Mouse (Mus musculus) adrenal gland, adult 2 months (tissue): ENCODE data around the gene Dnaic1. TPM values are rescaled to one million over a fixed set of nuclear protein-coding genes. Genes with fewer than 3 reads are reported as not detected.
A peak's percentile ranks its signal among the peaks of the same experiment; 100 is the strongest.
"Not testable (repeated sequence)": the region's sequence is repeated elsewhere in the genome, so short reads cannot be mapped to it uniquely, and the experiment has no call there.

Source experiments
- DNase-seq: peaks from one replicate; pipeline ENCODE4 v3.0.0; 2021
- polyA plus RNA-seq: library from polyadenylated mRNA; depleted of rRNA; stranded (reverse); fragments of >200 nt; gene quantifications from 2 replicates; pipeline ENCODE4 v1.2.3, GENCODE M21; 2012
- total RNA-seq, 2 experiments: library from RNA; stranded (reverse); gene quantifications; 2 replicates each; pipeline ENCODE4 v1.2.3; 2021

Gene Dnaic1
- total and polyA plus RNA-seq, 3 experiments: 0.43 to 0.46 TPM; not detected in 1

DNA sequence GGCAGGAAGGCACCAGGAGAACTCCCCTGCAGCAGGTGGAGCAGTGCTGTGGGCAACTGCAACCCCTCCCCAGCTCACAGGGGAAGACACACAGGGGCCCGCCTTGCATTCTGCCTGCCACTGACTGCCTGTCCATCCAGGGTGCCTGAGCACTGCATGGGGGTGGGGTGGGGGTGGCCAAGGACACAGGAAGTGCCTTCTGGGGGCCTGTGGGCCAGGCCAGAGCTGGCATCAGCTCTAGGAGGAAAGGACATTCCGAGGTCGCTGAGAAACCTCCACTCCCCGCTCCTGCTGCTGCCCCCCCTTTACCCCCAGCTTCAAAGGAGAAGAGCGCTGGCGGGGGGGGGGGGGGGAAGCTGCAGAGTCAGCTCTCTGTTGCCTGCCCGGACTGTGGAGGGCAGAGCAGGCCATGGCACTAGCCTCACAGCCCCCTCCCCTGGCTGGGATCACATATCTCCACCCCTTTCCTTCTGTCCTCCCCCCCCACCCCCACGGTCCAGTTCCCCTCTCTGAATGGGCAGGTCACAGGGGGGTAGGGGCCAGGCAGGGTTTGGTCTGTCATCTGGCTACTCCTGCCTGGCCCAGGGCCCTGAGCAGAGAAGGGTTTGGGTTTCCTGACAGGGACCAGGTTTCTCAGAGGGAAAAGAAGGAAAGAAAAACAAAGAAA, 95.6 kb downstream of the Dnaic1 start:
- DNase-seq: peak; percentile 72

DNA sequence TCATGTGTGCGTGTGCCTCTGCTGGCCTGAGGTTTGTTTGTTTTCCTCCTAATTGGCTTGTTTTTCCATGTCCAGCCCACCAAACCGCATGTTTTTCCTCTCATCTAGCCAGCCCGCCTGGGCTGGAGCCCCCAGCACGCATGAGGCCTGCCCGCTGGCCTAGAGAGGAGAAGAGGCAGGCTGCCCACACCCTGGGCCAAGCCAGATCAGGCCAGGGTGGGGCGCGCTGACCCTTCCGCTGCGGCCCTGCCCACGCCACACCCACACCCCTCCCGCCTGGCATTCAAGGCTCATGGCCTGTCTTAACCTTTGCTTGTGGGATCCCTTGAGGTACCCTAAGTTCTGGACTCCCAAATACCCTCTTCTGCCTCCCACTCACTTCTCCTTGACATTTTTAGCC, 97.1 kb downstream of the Dnaic1 start:
- DNase-seq: no peak

DNA sequence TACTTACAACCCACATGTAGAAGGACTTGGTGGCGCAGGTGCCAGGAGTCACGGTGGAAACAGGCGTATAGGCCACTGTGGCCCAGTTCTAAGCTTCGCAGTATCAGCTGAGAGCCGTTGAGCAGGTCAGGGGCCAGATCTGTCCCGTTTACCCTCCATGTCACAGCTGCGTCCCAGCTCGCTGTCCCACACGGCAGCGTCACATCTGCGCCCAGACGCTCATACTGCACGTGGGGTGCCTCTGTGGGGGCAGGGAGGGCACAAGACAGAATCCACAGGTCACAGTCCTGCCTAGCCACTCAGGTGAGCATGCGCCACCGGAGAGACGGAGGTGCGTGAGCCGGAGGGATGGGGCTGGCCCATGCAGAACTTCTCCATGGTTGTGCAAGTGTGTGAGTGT, 101.3 kb downstream of the Dnaic1 start:
- no peak for DNase-seq

DNA sequence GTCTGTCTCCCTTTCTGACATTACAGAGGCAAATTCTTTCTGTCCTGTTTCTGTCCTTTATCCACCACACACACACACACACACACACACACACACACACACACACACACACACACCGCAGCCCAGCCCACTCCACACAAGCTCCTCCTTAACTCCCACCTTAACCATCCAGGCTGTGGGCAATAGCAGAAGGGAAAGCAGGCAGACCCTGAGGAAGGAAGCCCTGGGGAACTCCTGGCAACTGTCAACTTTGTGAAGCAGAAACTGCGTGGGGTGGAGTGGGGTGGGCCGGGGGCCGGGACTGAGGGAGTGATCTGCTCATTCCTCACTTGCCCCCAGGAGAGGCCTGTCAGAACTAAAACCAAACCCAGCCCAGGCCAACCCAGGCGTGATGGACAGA, 101.9 kb downstream of the Dnaic1 start:
- no peak for DNase-seq

DNA sequence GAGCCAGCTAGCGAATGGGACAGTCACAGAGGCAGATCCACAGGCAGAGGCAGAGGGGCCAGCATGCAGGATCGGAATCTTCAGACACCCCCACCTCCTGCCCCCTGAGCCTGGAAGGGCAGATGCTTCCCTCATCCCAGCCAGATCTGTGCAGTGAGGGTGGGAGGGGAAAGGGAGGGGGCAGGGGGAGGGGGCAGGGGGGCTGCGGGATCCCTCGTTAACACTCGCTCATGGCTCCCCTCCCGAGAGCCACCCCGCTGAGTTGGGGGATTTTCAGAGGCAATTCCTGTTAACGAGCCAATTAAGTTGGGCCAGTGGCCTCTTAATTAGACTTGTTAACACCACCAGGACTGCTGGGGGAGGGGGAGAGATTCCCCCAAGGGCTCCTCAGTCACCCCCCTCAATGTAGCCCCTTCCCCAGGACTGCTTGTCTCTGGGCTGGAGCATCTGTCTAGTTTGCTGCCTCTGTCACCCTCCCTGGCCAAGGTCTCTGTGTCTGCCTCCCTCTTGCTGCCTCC, 102.4 kb downstream of the Dnaic1 start:
- no peak for DNase-seq

DNA sequence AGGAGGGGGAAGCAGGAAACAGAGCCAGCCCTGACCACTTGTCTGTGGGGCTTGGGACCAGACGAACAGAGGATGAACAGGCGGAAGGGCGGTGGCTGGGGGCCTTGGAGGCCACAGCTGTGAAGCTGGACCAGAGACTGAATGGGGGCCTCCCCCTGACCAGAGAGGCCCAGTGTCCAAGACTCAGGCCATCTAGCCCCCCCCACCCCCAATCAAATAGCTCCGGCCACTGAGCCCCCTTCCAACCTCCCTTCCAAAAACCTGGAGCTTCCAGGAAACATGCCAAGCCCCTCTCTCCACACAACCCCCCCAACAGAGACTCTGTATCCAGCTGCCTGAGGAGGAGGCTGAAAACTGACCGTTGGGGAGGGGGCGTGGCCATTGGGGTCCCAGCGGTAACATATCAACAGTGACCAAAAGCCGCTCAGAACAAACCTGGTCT, 103.0 kb downstream of the Dnaic1 start:
- no peak for DNase-seq

DNA sequence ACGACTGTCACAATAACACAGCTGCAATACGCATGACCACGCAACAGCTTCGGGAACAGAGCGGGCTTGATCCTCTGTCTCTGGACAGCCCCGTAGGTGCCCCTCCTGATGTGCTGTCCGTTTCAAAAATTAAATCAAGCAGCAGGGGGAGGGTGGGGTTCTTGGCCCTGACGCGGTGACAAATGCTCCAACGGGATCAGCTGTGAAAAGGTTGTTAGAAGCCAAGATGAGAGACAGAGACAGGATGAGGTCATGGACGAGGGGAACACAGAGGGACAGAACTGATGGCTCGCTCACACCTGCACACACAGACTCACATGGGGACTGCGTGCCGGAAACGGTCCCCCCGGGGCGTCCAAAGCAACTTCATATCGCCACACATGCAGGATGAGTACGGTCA, 103.6 kb downstream of the Dnaic1 start:
- DNase-seq: no peak

DNA sequence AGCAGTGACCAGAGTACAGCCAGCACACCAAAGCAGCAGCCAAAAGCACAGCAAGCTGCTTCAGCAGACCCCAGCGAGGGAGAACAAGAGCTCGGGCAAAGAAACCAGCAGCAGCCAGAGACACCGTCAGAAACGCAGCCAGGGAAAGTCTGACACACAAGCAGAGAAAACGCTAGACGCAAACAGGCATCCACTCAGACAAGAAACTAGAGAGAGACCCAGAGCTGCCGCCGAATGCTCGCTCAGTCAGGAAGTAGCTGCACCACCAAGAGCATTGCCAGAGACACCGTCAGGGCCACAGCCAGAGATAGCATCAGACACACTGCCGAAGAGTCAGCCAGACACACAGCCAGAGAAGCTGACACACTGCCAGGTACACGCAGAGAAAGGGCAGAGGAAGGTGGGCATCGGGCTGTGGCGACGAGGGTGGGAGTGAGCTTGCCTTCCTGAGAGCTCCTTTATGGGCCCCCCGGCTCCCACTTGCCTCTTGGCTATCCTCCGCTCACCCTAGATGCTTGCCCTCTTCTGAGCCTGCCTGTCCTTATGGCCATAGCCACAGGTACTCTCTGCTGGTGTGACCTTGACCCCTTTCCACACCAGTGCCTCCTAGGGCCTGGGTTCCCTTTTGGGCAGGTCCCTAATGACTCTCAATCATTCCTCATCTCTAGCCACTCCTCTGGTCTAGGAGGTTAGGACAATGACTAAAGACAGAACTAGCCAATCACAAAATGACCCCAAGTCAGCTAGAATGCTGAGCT, 106.9 kb downstream of the Dnaic1 start:
- DNase-seq: peak; percentile 74

DNA sequence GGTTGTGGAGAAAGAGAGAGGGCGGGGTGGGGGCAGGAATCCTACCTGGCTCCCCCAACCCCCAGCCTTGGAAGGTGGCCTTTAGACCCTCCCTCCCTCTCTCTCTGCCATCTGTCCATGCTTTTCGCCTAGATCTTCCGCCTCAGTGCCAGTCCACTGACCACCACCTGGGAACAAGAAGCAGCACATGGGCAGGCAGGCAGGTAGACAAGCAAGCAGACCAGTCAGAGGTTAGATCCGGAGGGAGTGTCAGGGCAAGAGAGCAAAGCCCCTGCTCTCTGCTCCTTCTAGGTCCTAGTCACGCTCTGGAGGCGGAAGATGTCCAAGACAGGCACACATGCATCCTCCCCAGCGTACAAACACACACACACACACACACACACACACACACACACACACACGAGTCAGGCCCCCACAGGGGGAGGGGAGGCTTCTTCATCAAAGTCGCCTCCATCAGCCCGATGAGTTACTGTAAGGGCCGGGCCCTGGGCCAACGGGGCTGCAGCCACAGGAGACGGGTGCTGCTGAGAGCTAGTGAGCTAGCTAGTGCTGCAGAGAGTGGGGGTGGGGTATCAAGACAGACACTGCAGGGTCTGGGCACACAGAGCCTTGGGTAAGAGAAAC, 107.5 kb downstream of the Dnaic1 start:
- peak; percentile 90 for DNase-seq

DNA sequence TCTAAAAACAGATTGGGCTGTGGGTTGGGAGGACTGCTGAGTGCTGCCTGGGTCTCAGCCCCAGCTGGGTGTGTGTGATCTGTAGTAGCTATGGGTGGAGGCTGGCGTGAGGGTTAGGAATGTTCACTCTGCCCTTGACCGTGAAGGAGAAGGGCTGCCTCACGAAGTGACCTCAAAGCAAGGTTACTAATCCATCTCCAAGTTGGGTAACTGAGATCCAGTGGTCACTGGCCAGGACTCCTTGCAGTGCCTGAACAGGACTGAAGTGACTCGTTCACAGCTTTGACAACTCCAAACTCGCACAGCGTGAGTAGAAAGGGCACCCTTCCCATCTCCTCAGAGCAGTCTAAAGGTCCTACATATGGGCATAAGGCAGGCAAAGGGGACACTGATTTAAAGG, 109.3 kb downstream of the Dnaic1 start:
- DNase-seq: peak; percentile 84

DNA sequence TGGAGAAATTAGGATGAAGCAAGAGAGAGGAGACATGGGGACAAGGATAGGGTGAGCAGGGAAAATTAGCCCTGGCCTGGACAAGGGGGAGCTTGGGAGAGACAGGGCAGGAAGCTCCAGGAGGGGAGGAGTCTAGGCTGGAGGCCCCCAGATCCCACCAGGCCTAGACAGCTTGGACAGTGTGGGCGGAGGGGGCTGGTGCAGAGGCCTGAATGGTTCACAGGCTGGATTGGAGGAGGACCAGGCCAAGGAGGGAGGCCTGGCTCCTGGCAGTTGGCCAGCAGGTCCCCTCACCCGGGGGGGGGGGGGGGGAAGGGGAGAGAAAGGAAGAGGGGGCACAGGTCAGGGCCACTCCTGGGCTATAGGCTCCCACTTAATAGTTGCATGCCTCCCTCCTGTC, 109.7 kb downstream of the Dnaic1 start:
- no peak for DNase-seq

DNA sequence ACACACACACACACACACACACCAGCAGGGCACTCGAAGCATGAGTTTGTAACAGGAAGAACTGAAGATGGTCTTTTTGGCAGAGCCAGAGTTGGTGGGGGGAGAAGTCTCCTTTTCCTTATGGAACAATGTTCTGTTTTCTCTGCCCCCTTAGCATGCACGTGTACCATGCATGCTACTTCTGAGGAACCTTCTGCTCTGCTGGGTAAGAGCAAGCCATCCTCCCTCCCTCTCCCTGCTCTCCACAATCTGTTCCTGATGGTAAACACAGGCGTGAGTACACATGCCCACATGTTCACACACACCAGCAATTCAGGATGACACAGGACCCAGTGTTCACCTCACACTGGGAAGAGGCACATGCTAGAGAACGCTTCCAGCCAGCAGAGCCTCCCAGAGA, 111.6 kb downstream of the Dnaic1 start:
- no peak for DNase-seq

DNA sequence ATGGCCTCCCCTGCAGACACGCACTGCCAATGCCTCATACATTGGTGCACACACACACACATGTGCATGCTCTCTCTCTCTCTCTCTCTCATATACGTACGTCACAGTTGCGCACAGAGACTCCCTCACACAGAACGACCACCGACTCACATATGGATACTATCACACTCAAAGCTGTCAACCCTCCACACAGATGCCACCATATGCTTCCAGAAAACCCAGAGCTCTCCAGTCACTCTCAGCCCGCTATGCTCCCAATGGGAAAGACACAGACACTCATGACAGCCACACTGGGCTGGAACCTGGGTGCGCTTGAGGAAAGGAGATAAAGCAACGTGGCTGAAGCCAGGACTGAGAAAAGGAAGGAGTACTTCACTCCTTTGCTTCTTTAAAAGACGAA, 112.4 kb downstream of the Dnaic1 start:
- no peak for DNase-seq

DNA sequence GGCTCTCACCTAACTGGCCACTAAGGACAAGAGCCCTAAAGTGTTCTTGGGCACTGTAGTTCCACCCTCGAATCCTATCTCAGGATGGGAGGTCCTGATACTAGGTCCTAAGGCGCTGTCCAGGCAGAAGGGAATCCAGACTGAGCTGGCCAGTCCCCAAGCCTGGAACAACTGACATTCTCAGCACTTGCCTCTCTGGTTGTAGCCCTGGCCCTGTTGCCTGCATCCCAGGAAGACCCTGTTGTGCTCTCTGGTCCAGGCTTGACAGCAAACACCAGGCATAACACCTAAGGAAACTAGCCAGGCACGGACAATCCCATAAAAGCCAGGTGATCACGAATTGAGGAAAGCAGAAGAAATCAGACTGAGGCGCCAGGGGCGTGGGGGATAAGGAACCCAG, 113.2 kb downstream of the Dnaic1 start:
- DNase-seq: no peak

DNA sequence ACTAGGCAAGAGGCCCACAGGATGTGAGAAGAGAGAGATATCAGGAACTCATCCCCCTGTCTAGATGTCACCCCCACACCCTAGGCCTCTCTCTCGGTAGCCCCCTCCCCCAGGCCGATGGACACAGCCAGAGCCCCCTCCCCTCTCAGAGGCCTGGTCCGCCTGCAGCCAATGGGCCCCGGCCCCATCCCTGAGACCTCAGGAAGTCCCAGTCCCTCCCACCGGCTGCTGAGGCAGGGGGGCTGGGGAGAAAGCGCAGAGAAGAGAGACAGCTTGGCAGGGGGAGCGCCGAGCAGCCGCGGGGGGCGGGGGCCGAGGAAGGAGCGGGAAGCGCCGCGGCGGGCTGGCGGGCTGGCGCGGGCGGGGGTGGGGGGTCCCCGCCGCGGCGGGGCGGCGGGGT, 113.7 kb downstream of the Dnaic1 start:
- not testable (repeated sequence) for DNase-seq

DNA sequence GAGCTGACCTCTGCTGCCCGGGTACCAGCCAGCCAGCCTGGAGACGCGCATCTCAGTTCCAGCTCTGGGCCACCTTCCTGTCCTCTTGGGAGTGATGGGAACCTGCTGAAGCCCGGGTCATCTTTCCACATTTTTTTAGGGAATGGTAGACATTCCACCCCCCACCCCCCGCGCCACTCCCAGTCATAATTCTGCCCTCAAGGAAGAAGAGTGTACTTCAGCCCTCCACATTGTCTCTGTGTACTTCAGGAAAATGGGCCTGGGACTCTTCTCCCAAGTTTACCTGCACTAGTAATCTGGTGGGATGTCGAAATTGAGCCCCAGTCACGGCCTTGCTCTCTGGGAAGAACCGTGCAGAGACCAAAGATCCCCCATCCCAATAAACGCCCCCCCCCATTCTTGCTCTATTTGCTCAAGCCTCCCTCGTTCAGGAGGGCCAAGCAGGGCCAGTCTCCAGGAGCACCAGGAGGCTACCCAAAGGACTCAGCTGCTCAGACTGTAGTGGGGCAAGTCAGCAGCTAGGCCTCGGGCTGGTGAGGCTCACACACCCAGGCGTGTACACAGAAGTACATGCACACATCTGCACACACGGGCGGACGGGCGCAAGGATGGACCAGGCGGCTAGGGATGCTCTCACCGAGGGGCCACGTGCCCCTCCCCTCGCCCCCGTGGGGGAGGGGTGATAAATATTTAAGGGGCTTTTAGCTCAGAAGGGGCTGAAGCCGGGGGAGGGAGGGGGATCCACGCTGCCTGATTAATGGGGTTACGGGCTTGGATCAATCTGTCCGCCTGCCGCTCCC, 114.8 kb downstream of the Dnaic1 start:
- DNase-seq: not testable (repeated sequence)

DNA sequence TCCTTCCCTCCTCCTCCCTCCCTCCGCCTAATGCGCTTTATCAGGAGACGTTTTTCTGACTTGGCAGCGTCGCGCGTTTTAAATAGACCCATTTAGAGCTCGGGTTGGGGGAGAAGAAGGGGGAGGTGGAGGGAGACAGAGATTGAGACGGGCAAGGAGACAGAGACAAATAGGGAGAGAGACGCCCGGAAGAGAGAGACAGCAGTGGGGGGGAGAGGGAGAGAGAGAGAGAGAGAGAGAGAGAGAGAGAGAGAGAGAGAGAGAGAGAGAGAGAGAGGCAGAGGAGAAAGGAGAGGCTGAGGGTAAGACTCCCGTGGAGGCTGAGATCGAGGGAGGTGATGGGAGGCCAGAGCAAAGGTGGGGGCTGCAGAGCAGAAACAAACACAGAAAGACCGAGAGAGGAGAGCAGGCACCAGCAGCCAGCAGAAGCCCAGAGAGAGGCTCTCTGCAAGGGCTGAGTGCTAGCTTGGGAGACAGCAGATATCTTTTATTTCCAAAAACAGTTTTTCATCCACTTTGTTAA, 115.4 kb downstream of the Dnaic1 start:
- DNase-seq: not testable (repeated sequence)

DNA sequence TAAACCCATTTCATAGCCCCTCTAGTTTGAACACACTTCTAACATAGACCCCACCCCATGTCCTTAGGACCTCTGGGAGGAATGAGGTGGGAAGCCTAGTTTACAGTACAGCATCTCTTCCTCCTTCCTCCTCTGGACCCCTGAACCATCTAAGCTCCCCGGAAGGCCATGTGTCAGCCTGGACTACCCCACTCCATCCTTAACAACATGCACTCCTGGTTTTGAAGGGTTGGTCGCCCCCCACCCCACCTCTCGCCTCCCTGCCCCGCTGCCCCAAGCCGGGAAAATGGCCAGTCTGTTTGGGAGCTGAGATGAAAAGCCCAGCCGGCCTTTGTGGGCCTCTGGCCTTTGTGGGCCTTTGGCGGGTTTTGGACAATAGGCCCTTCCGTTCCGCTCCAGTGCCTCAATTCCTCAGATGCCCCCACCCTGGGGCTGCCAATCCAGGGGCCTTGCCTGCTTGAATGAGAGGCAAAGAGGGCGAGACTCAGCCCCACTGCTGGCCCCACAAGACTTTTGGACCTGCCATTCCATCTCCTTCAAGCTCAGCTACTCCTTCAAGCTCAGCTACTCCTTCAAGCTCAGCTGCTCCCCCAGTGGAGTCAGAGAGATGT, 116.4 kb downstream of the Dnaic1 start:
- not testable (repeated sequence) for DNase-seq
